Mouse (Mus musculus): Measurements from ENCODE around the gene Tgm2. TPM values are rescaled to one million over a fixed set of nuclear protein-coding genes. Genes with fewer than 3 reads are reported as not detected.

Tgm2 gene
- polyA plus RNA-seq (2012; rRNA removed) = 143 and 152 TPM in 2 replicates

- WGBS = under 1% methylated on average over 30 of the region's 33 CpGs
- peak; percentile 73 for DNase-seq (ENCODE audit: low read depth, low spot score)
Observed at GRCm38 (mm10) chr2:158146223-158146622, at the start of gene Tgm2. Tgm2 (minus strand) TSS chr2:158146436.

- DNase-seq (ENCODE audit: low read depth, low spot score) = no peak
- 45% methylated on average over 10 of the region's 10 CpGs for WGBS
Observed at GRCm38 (mm10) chr2:158194945-158195640, 48.9 kb upstream of the Tgm2 start.

GRCm38 (mm10) chr2:158193611-158194336 is 47.5 kb upstream of the Tgm2 start:
- WGBS = 87% methylated on average over 10 of the region's 10 CpGs
- DNase-seq (ENCODE audit: low read depth, low spot score) = no peak

- DNase-seq (ENCODE audit: low read depth, low spot score) = no peak
- 27% methylated on average over 7 of the region's 7 CpGs for WGBS
Observed at GRCm38 (mm10) chr2:158191098-158191497, 44.9 kb upstream of the Tgm2 start.

GRCm38 (mm10) chr2:158189451-158189850 is 43.2 kb upstream of the Tgm2 start:
- 63% methylated on average over 11 of the region's 11 CpGs for WGBS
- DNase-seq (ENCODE audit: low read depth, low spot score) = no peak

GRCm38 (mm10) chr2:158186206-158186871 is 40.1 kb upstream of the Tgm2 start:
- no peak for DNase-seq (ENCODE audit: low read depth, low spot score)
- WGBS = 67% methylated on average over 11 of the region's 11 CpGs

- no peak for DNase-seq (ENCODE audit: low read depth, low spot score)
- 91% methylated on average over 8 of the region's 8 CpGs for WGBS
Observed at GRCm38 (mm10) chr2:158183266-158183665, 37.0 kb upstream of the Tgm2 start.

GRCm38 (mm10) chr2:158181932-158182331 is 35.7 kb upstream of the Tgm2 start:
- DNase-seq (ENCODE audit: low read depth, low spot score) = no peak
- 59% methylated on average over 6 of the region's 6 CpGs for WGBS

- 58% methylated on average over 9 of the region's 9 CpGs for WGBS
- DNase-seq (ENCODE audit: low read depth, low spot score) = no peak
Observed at GRCm38 (mm10) chr2:158180797-158181196, 34.6 kb upstream of the Tgm2 start.

GRCm38 (mm10) chr2:158179370-158180111 is 33.3 kb upstream of the Tgm2 start:
- 10% methylated on average over 18 of the region's 18 CpGs for WGBS
- no peak for DNase-seq (ENCODE audit: low read depth, low spot score)

- WGBS = 4% methylated on average over 19 of the region's 19 CpGs
- no peak for DNase-seq (ENCODE audit: low read depth, low spot score)
Observed at GRCm38 (mm10) chr2:158178696-158179369, 32.6 kb upstream of the Tgm2 start.

GRCm38 (mm10) chr2:158178139-158178538 is 31.9 kb upstream of the Tgm2 start:
- DNase-seq (ENCODE audit: low read depth, low spot score) = peak; percentile 93
- WGBS = 33% methylated on average over 4 of the region's 4 CpGs

GRCm38 (mm10) chr2:158177574-158177973 is 31.3 kb upstream of the Tgm2 start:
- WGBS = 55% methylated on average over 3 of the region's 3 CpGs

GRCm38 (mm10) chr2:158176763-158177162 is 30.5 kb upstream of the Tgm2 start:
- no peak for DNase-seq (ENCODE audit: low read depth, low spot score)
- 89% methylated on average over 9 of the region's 9 CpGs for WGBS

More at GRCm38 (mm10) chr2:158177574-158177973, 31.3 kb upstream of the Tgm2 start:
- DNase-seq (ENCODE audit: low read depth, low spot score) = no peak

- WGBS = 72% methylated on average over 3 of the region's 3 CpGs
Observed at GRCm38 (mm10) chr2:158175433-158175832, 29.2 kb upstream of the Tgm2 start.

GRCm38 (mm10) chr2:158174958-158175357 is 28.7 kb upstream of the Tgm2 start:
- no peak for DNase-seq (ENCODE audit: low read depth, low spot score)
- WGBS = 88% methylated on average over 15 of the region's 15 CpGs

More at GRCm38 (mm10) chr2:158175433-158175832, 29.2 kb upstream of the Tgm2 start:
- no peak for DNase-seq (ENCODE audit: low read depth, low spot score)

GRCm38 (mm10) chr2:158174438-158174837 is 28.2 kb upstream of the Tgm2 start:
- no peak for DNase-seq (ENCODE audit: low read depth, low spot score)
- 55% methylated on average over 5 of the region's 5 CpGs for WGBS

GRCm38 (mm10) chr2:158170394-158170793 is 24.2 kb upstream of the Tgm2 start:
- 91% methylated on average over 2 of the region's 2 CpGs for WGBS
- no peak for DNase-seq (ENCODE audit: low read depth, low spot score)

GRCm38 (mm10) chr2:158169771-158170170 is 23.5 kb upstream of the Tgm2 start:
- no peak for DNase-seq (ENCODE audit: low read depth, low spot score)
- WGBS = 91% methylated on average over 7 of the region's 7 CpGs

Data from large intestine, adult 2 months (tissue).